8 mouse cellular contexts compared by ENCODE assay signal in the genomic region with DNA sequence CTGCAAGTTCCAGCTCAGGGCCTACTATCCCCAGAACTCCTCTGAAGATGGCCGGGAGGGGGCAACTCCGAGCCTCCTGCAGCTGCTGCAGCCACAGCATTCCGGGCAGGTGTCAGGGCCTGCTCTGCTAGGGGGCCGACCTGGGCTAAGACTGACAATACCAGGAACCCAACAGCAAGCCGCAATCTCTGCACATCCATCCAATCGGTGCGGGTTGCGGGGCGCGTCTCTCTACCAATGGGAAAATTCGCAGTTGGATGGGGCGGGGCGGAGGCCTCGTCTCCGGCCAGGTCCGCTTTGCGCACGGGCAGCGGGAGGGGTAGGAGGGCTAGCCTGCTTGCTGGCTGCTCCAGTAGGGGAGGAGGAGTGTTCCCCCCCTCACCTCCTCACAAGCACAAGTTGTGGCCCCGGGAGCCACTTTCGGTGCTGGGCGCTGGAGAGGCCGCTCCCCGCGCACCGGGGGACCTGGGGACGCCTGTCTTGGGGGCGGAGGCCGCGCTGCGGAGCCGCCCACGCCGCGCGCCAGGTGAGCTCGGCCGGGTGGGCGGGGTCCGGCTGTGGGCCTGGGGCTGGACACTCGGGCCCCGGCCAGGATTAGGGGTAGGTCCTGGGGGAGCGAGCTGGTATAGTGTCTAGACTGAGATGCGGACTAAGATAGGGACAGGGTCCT. TPM values are rescaled to one million over a fixed set of nuclear protein-coding genes. Genes with fewer than 3 reads are reported as not detected.
A peak's percentile ranks its signal among the peaks of the same experiment; 100 is the strongest.
DNase-seq lines count a peak whose midpoint lies in the region; ATAC-seq lines count a peak whose summit lies in the region.

Gene Tango2, minus strand, starts transcription at position 173 of the 670 bp plus-strand sequence.
Gene Arvcf, plus strand, starts transcription at position 252 of the 670 bp plus-strand sequence.

- peak; percentile 90 for ATAC-seq in hindbrain, embryonic 14.5 days (ENCODE audit: low FRiP score)

- peak within 1 kb of the TSS; percentile 75 for H3K4me3 ChIP-seq in hindbrain, embryonic 14.5 days (replicated peaks; ENCODE audit: low read length)

- peaks cover 8% of the 10 kb centered on the region; the same call in 1 of the 2 replicates for H3K36me3 ChIP-seq in hindbrain, embryonic 14.5 days (replicated peaks; ENCODE audit: control insufficient read depth, insufficient read depth)

- WGBS in hindbrain, embryonic 14.5 days: under 1% methylated on average over 37 of the region's 44 CpGs

- peaks cover 28% of the 10 kb centered on the region for H3K4me1 ChIP-seq in hindbrain, embryonic 14.5 days (replicated peaks; ENCODE audit: control insufficient read depth, insufficient read depth, low read length)

- peak within 1 kb of the TSS; percentile 64 for H3K4me2 ChIP-seq in hindbrain, embryonic 14.5 days (replicated peaks)

- H3K27me3 ChIP-seq in hindbrain, embryonic 14.5 days (ENCODE audit: control insufficient read depth, insufficient read depth, low read length): no peaks in the 10 kb centered on the region

- DNase-seq in NIH3T3 (ENCODE audit: low read depth): peak; percentile 96
- peak; percentile 96 to 98 for DNase-seq in cerebellum, postnatal 25 days
- DNase-seq in frontal cortex, postnatal 36 days (ENCODE audit: low spot score in 2 of 2): peak; percentile 94 to 96
- DNase-seq in hindbrain, embryonic 14.5 days (ENCODE audit: low spot score): peak; percentile 92
- DNase-seq in layer of hippocampus, postnatal 36 days: peak; percentile 91 to 92
- peak; percentile 94 for DNase-seq in lung, postnatal 25 days (ENCODE audit: low spot score)
- peak; percentile 95 for DNase-seq in retina, embryonic 14.5 days (ENCODE audit: low spot score)
- DNase-seq in thymus, postnatal 4 days: peak; percentile 82

- H3K9ac ChIP-seq in hindbrain, embryonic 14.5 days: peak within 1 kb of the TSS; percentile 83

- peak within 1 kb of the TSS; percentile 43; the same call in 1 of the 2 replicates for H3K27ac ChIP-seq in hindbrain, embryonic 14.5 days

- H3K9me3 ChIP-seq in hindbrain, embryonic 14.5 days (ENCODE audit: control insufficient read depth, low read length): no peaks in the 10 kb centered on the region

RNA-seq across cellular contexts. Expression of gene Tango2, which starts in this region (rescaled TPM):
- 94.5 and 97.9 TPM in 2 replicates for polyA plus RNA-seq in hindbrain, embryonic 14.5 days (2014; fragmentation: Nextera tagmentation; extraction: Ambion mirVana)
- total RNA-seq in layer of hippocampus, postnatal 36 days (2021): 100 to 1,000 TPM; 124 to 125 TPM

RNA-seq across cellular contexts. Expression of gene Arvcf, which starts in this region (rescaled TPM):
- polyA plus RNA-seq in hindbrain, embryonic 14.5 days (2014; fragmentation: Nextera tagmentation; extraction: Ambion mirVana): 53.2 and 64.6 TPM in 2 replicates
- 10 to 100 TPM; 36.2 to 37.7 TPM for total RNA-seq in layer of hippocampus, postnatal 36 days (2021)

Comparison
In these comparisons a context has a peak if more than half of its experiments do, and no peak if none do; other contexts are left out.
1. Peak in every context shown above with its lines: DNase-seq, ATAC-seq, H3K4me3 ChIP-seq and H3K27ac ChIP-seq.